Mouse (Mus musculus) urinary bladder, postnatal 36 days (tissue): ENCODE measurements around the gene 1700029H14Rik.

ENCODE experiments used
- DNase-seq, 2 experiments: peaks; one replicate each; pipeline ENCODE4 v3.0.0; 2022; ENCODE audit warnings: low spot score in 2 of 2, mixed read lengths in 1 of 2

Gene 1700029H14Rik

DNA sequence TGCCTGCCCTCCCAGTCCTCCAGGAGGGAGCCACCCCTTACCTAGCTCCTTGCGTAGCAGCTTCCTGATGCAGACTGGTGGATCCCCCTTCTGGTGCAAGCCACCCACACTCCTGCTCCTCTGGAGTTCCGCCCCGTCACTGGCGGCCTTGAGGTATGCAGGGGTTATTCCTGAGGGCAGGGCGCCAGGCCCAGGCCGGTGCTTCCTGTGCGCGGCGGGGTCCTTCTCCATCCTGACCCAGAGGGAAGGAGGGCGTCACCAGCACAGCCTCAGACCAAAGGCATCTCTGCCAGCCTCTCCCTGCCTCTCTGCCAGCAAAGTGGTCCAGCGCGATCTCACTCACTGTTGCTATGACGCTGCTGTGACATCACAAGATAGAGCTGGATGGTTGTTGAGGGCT, at the start of gene 1700029H14Rik:
Gene 1700029H14Rik (minus strand): TSS at position 344 of the 400 bp plus-strand sequence.
- no peak for DNase-seq

DNA sequence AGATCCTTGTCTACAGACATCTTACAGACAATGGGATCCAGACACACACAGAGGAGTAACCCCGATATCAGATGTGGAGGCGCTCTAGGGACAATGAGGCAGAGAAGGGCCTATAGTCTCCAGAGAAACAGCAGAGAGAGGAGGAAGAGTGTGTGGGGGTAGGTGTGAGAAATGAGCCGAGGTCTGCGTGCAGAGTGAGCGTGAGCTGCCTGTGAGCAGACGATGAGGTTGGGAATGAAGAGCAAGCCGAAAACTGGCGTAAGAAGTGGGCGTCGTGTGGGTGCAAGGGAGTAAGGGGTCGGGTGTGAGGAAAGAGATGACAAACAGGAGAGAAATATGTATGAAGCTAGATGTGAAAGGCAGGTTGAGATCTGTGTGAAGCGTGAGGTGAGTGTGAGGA, 49.4 kb upstream of the 1700029H14Rik start:
- no peak for DNase-seq

DNA sequence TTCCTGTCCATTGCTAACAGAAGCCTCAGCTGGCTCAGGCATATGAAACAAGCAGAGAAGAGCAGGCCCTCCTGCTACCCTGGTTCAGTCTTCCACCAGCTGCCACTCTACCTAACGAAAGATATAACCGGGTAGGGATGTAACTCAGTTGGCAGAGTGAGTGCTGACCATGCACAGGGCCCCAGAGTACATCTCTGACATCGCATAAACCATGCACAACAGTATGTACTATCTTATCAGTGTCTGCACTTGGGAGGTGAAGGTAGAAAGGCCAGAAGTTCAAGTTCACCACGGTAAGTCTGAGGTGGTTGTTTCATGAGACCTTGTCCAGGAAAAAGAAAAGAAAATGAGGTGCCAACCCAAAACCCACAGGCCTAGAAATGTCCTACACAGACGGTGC, 47.7 kb upstream of the 1700029H14Rik start:
- DNase-seq = no peak

DNA sequence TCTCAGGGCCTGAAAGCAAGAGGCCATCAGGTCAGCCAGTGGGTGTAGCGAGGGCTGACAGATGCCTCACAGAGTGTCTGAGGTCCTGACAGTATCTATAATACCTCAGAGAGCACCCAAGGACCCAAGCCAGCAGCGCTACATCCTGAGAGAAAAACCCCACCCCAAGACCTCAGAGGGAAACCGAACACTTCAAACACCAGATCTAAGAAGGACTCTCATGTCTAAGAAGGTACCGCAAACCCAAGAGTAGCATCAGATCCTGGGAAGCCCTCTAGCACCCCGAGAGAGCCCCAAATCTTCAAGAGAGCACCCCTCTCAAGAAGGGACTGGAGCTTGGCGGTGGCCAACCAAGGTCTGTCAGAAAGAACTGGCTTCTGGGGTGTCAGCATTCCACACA, 46.7 kb upstream of the 1700029H14Rik start:
- DNase-seq = no peak

DNA sequence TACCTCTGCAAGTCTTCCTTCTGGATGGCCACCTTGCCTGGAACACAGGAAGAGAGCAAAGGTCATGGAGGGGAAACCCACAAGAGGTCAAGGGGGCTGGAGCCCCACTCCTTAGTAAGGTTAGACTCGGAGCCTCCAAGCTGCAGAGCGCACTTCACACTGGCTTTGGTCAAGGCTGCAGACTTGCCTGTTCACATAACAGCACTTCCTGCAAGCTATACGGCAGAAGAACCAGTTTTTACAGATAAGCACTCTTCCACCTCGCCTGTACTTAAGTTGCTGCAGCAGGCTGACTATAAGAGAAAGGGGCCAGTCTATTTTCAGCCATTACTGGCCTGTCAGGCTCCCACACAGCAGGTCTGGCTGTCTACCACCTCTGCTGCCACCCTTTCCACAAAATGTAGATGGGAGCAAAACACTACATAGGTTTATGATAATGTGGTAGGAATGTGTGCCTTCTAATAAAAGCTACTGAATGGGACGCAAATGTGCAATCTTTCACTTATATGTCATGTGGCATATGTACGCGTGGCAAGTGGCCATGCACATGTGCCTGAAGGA, 43.7 kb upstream of the 1700029H14Rik start:
- DNase-seq = no peak

DNA sequence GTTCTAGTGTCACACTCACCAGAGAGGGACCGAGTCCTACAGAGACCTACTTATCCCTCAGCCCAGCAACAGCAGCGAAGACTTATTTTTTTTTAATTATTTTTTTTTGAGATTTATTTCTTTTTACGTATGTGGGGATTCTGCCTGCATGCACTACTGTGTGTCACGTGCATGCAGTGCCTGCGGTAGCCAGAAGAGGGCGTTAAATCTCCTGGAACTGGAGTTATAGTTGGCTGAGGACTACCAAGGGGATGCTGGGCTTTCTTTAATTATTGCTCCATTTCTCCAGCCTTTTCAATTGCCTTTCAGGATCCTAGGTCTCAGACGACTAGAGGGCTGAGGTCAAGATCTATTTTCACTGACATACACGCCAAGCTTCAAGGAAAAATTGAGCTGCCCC, 40.4 kb upstream of the 1700029H14Rik start:
- DNase-seq = no peak

DNA sequence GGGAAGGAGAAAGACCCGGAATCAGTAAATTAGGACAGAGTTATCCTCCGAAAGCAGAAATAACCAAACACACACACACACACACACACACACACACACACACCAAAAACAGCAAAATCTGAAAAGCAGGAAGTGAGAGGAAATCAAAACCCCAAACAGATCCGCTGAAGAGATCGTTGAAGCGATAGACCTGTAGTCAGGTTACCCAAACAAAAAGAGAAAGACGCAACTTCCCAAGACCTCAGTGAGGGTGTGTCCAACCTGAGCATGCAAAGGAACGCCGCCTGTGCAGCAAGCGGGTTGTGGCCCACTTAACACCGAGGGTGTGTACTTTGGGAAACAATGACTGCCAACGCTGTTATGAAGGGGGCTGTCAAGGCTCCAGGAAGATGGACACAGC, 38.9 kb upstream of the 1700029H14Rik start:
- no peak for DNase-seq

DNA sequence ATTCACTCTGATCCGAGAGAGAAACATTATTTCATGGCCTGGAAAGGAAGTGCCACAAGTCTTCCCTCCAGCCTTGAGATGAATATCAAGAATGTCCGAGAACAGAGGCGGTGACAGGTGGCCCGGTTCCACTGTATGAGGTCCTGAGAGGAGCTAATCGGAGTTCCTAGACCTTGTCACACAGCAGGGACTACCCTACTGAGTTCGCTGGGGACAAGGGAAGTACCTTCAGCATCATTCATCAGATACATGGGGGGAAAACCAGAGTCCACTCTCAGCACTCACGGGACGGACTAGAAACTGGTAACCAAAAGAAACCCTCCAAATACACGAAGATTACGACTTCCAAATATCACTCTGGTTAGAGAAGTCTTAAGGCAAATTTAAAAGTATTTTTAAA, 38.5 kb upstream of the 1700029H14Rik start:
- DNase-seq = no peak

DNA sequence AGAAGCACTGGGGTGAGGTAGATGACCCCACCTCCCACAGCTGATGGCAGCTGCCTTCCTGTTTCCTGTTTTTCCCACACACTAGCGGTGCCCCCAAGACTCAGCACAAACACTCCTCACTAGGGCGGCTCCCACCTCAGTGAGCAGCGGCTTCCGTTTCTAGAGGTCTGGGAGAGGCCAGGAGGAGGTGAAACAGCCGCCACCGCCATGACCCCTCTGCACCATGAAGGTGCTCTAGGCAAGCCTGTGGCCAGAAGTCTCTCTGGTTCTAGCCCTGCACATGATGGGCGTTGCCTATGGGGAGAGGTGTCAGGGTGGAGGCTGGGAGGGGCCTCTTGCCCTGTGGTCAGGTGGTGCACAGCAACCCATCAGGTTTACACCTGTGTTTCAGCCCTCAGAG, 37.9 kb upstream of the 1700029H14Rik start:
- DNase-seq = no peak

DNA sequence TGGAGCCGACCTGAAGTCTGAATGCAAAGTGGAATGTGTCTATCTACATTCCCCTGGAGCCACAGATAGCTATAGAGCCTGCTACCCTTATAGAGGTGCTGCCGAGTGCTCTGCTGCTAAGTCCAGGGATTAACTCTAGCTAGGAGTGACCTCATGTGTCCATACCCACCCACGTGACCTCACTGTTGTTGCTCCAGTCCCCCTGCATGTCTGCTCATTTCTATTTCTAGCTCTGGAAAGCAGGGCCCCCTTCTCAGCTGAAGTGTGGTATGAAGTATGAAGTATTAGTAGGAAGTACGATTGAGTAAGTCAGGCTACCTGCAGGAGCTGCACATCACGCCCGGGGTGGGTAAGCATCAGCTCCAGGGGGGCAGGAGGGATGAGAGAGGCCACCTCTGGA, 35.5 kb upstream of the 1700029H14Rik start:
- DNase-seq = no peak

DNA sequence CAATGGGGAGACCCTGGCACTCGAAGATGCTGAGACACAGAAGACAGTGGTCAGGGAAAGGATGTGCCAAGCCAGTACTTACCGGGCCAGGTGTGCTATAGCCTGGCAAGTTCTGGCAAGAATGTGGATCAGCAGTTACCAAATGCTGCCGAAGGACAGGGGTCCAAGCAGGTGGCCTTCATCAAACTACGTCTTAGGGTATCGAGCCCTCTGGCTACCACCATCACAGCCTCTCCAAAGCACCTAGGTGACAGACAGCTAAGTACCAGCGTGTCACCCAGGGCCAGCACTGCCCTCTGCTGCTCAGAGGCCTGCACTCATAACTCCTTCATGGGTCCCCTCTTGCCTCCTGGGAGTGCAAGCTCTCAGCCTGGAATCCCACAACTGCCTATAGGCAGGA, 33.6 kb upstream of the 1700029H14Rik start:
- DNase-seq = no peak

DNA sequence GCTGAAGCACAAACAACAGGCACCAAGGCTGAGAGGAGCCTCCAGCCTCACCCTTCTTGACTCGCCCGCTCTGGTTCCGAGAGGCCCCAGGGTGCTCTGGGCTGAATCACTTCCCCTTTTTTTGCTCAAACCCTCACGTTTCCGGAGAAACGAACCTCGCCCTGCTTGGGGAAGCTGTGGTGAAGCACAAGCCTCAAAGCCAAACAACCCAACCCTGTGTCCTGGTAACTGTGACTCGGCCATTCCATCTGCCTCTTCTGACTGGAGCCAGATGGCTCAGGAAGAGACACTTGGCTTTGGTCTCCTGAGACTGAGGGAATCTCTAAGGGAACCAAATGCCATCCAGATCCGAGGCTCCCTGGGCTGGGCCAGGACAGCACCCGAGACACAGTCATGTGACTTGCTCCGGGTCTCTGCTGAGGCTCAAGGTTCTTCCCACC, 32.6 kb upstream of the 1700029H14Rik start:
- peak; percentile 45 to 66 for DNase-seq

DNA sequence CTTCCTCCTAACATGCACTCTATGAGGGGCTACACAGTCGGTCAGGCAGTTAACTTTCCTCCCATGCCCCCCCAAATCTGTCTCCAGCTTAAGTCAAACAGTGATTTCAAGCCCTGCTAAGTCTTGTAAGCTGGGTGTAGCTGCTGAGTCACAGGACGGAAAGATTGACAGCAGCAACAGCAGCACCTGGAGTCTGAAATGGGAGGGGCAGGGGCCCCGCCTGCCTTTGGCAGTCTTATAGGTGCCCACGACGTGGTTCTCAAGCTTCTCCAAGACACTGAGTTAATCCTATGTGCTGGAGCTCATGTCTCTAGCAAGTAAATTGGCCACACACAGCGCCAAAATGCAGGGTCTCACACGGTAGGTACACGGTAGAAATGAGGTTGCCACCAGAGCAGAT, 31.1 kb upstream of the 1700029H14Rik start:
- no peak for DNase-seq

DNA sequence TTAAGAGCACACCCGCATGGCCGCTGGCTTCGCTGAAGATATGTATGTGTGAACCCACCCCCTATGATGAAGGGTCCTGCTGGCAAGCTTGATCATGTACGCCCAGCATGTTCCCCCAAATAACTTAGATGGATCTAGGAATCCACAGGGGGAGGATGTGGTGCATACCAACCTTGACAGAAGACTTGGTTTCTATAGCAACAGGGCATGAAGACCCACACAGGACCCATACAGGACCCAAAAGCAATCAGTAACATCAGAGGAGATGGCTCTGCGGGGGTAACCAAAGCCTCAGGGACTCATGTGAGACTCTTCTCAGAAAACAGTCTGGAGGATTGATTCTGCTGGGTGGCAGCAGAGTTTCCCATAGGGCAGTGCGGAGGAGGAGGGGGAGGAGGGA, 29.0 kb upstream of the 1700029H14Rik start:
- no peak for DNase-seq

DNA sequence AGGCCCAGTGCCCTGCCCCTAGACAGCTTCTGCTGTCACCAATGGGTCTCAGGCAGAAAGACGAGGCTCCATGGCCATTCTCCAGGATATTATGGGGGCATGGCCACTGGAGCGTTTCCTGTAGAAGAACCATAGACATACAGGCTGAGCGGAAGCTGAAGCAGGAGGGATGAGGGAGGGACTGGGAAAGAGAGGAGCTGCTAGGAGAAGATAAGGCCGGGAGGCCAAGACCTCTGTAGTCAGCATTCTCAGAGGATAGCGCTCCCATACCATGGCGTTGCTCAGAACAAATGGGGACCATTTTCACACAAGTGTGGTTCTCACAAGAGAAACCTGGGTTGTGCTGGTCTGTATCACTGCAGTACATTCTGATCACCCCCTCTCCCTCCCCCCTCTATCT, 26.8 kb upstream of the 1700029H14Rik start:
- DNase-seq = no peak

DNA sequence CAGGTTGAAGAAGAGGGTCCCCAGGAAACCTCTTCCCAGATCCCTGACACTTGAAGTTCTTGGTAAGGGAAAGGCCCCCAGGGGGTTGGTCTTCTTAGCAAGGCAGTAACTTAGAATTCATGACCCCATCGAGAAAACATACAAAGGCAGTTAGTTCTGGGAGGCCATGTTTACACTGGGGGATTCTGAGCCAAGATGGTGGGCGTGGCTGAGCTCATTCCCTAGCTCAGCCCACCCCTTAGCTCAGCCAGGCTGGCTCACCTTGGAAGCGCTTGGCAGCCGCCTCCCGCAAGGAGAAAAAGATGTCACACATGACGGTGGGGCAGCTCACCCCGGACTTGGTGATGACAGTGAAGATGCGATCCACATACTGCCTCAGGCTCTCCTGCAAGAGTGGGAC, 22.4 kb upstream of the 1700029H14Rik start:
- no peak for DNase-seq

DNA sequence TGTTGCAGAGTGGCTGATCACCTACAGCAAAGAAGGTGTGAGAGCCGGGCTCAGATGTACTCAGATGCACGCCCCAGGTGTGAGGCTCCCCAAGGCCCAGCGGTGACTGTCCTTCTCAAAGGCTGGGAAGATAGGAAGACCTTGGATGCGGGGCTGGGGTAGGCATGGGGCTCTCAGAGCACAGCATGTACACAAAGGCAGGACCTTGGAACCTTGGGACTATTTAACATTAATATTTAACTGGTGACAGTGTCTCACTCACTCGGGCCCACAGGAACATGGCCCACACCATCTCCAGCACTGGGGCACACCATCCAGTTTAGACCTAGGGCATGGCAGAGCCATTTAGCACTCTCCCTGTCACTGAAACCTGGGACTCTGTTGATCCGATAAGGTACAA, 15.6 kb upstream of the 1700029H14Rik start:
- DNase-seq = no peak

DNA sequence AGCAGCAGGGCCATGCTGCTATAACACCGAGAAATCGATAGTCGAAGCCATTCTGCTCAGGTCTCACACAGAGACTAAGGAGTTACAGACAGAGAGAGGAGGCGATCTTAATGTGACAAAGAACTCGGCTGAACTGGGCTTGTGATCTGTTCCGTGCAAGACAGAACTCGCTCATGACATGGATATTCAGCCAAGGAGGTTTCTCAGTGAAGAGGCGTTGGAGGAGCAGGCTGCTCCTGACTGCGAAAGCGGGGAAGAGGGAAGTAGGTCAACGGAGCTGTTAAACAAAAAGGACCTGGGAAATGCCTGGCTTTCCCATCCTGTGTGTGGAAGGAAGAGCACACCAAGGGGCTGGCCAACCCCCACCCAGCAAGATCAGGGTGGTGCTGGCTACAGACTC, 9.7 kb upstream of the 1700029H14Rik start:
- no peak for DNase-seq

DNA sequence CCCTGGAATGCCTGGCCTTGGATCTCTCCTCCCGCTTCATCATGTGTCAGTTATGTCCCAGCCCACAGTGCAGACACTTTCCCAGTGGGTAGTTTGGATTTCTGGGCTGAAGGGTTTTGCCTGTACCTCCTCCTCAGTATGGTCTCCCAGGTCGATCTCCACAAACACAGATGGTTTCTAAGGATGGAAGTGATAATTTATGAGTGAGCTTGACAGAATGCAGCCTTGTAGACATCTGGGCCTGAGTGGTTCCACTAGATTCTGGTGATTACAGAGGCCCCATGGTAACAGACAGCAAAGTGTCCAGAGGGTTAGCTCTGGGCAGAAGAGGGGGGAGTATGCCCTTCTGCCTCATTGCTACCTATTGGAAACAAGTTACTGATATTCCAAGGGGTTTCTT, 4.7 kb downstream of the 1700029H14Rik start:
- no peak for DNase-seq

DNA sequence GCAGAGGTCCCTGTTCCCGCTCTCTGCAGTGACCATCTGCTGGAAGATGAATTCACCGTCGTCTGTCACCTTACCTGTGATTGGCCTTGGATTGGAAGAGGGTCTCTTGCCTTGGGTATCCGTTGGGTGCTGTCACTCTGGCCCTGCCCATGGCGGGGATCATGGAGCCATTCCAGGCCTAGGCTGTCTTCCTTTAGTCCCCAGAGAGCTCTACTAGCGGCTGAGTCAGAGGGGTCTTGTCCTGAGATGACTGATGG, 10.8 kb downstream of the 1700029H14Rik start:
- no peak for DNase-seq

DNA sequence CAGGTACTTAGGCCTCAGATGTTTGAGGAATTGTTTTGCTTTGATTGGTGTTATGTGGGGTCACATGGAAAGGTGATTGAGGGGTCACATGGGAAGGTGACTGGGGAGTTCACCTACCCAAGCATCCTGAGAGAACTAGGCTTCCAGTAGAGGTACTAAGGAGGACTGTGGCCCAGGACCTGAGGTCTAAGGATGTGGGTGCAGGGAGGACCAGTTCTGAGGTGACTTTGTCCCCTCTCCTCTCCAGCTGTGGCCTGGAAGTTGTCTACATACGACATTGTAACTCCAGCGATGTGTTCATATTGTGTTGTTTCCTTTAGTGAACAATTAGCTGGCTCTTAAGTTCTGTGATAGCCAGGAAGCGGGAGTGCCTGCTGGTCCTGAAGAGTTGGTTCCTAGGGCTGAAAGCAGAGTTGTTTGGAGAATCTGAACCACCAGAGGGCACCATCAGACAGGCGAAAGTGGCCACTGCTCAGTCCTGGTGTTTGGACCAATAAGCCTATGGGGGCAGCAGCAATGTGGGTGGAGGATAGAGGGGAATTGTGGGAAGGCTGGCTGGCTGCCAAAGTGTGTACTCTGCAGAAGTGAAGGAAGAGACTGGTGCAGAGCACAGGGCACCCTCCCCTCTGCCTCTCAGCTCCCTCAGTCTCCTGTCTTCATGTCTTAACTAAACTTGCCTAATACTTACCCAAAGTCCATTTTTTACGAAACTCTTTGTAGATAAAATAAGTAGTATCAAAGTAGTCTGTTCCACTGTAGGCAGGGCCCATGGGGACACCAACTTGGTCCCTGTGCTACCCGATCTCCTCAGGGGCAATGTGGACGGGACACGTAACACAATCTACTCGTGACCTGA, 11.3 kb downstream of the 1700029H14Rik start:
- peak; percentile 79 to 91 for DNase-seq

DNA sequence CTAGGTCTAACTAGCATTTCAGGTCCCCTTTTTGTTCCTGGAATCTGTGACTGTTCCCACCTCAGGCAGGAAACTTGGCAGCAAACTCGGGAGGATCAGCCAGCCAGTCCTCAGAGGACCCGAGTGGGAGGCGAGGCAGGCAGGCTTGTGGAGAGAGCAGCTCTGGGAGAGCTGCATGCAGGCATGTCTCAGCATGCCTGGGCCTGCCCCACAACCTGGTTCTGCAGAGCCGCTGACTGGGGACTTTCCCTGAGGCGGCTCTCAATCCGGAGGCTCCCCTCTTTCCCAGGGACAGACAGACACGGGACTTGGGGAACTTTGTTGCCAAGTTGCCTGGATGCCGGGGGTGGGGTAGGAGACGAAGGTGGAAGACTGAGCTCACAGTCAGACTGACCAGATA, 13.4 kb downstream of the 1700029H14Rik start:
- DNase-seq = peak; percentile 67 to 81

DNA sequence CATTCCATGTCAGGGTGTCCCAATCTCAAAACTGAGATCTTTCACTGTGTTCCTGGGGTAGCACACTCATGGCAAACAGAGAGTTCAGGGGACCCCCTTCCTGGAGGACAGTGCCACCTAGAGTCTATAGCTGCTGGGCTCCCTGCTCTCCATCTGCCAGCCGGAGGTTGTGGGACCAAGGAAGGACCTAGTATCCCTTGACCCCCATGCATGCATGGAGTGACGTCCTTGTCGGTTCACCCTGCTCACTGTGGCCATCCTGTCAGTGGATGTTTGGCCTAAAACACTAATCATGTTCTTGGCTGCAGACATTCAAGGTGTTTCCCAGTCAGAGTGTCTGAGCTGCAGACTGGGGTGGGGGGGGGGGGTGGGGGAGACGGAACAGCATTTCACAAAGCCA, 14.0 kb downstream of the 1700029H14Rik start:
- DNase-seq = peak in 1 of 2 experiments; percentile 42

DNA sequence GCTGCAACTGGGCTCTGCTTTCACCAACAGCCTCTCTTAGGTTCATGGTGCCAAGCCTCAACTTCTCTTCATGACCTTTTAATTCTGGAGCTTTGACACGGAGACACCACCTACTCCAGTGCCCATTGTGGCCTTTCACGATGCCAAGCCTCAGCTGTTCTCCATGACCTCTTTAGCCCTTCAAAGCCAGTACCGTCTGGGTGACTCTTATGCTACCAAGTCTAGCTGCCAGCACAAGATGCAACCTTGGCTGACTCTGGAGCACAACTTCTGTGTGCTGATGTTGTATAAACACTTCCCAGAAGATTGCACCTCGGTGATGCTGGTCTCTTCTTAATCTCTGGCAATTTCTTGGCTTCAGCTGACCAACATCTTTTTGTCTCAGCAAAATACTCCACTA, 15.8 kb downstream of the 1700029H14Rik start:
- DNase-seq = no peak
